Mouse (Mus musculus) hindbrain, postnatal 0 days (tissue): ENCODE measurements around the gene Arf1. TPM values are rescaled to one million over a fixed set of nuclear protein-coding genes. Genes with fewer than 3 reads are reported as not detected.

Source experiments
- ATAC-seq: fragments of 200-750 bp; cut with Nextera tagmentation; 2 replicates; pipeline ENCODE4 v1.8.0; 2017; ENCODE audit warnings: mild to moderate bottlenecking, moderate TSS enrichment, moderate library complexity
- DNase-seq: peaks from one replicate; pipeline ENCODE4 v3.0.0-alpha.2; 2015; ENCODE audit warnings: low spot score
- H3K27ac ChIP-seq: fragments of 300-500 bp; sonication (generic); 2 replicates; pipeline ENCODE4 v1.5.1; 2014; ENCODE audit warnings: mild to moderate bottlenecking
- H3K27me3 ChIP-seq: fragments of 300-500 bp; sonication (generic); 2 replicates; pipeline ENCODE4 v1.6.1; 2014; ENCODE audit warnings: low read length, mixed read lengths; ENCODE audit not compliant: insufficient read depth
- H3K36me3 ChIP-seq: fragments of 300-500 bp; sonication (generic); 2 replicates; pipeline ENCODE4 v1.6.1; 2014; ENCODE audit warnings: low read length, mixed read lengths; ENCODE audit not compliant: insufficient read depth
- H3K4me1 ChIP-seq: fragments of 300-500 bp; sonication (generic); 2 replicates; pipeline ENCODE4 v1.6.1; 2014; ENCODE audit warnings: antibody characterized with exemption, low read length, mixed read lengths; ENCODE audit not compliant: insufficient read depth
- H3K4me2 ChIP-seq: fragments of 300-500 bp; sonication (generic); 2 replicates; pipeline ENCODE4 v1.6.1; 2014; ENCODE audit warnings: low read depth, mild to moderate bottlenecking, low read length, moderate library complexity, mixed read lengths
- H3K4me3 ChIP-seq: fragments of 300-500 bp; sonication (generic); 2 replicates; pipeline ENCODE4 v1.5.1; 2014; ENCODE audit warnings: low read length
- H3K9ac ChIP-seq: fragments of 300-500 bp; sonication (generic); replicated peaks from 2 replicates; pipeline ENCODE4 v1.6.1; 2014; ENCODE audit warnings: mild to moderate bottlenecking, low read length, moderate library complexity, mixed read lengths
- H3K9me3 ChIP-seq: fragments of 300-500 bp; sonication (generic); 2 replicates; pipeline ENCODE4 v1.6.1; 2016; ENCODE audit warnings: low read length, mixed read lengths
- CTCF ChIP-seq: IDR thresholded peaks from 2 replicates; pipeline ENCODE4 v1.5.1; 2016; ENCODE audit warnings: antibody characterized with exemption, control low read depth, low read depth
- WGBS: fragments of 180-500 bp; shearing (Covaris S2); extraction: QIAGEN DNeasy Blood & Tissue Kit; methylation state at CpG from one replicate; pipeline ENCODE4 v1.1.7; 2014; 5-methylcytosine and 5-hydroxymethylcytosine counted together
- polyA plus RNA-seq: library from polyadenylated mRNA; unstranded; fragments of >200 nt; fragmentation: Nextera tagmentation; extraction: Ambion mirVana; gene quantifications from 2 replicates; pipeline ENCODE4 v1.2.1, GENCODE M21; 2015
- total RNA-seq: library from RNA; depleted of rRNA; stranded (reverse); fragments of >200 nt; gene quantifications from 2 replicates; pipeline ENCODE4 v1.2.3, GENCODE M21; 2014

Arf1 gene
- total and polyA plus RNA-seq, 2 experiments from 2014 or later, result 363 to 632 TPM

DNA sequence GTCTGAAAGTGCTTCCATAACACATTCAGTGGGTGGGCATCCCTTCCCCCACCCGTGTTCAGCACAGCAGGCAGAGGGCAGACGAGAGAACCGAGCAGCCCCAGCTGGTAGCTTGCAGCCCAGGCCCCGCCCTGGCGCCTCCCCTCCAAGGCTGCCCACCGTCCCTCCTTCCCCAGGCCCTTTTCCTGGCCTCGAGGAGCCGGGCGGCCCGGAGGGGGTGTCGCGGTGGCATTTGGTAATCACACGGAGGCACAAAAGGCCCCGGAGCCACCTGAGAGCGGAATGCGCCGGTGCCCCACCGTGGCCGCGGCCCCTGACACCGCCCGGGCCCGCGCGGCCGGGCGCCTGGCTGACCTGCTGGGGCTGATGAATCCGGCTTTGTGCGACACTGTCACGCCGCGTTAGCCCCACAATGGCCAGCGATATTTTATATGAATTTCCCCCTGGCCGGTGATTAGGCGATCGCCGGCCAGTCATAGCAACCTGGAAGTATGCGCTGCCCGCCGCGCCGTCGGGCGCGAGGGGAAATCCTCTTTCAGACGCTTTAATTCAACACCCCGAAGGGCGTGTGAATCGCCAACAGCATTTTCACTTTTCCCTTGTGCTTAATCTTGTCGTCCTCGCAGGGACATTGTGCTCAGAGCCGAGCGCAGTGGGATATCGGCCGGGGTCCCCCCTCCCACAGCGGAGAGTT lies 35.9 kb upstream of the Arf1 start:
- peak; percentile 93 for ATAC-seq
- peak overlapping the region; percentile 36; the same call in 1 of the 2 replicates for H3K27ac ChIP-seq
- under 1% methylated on average over 56 of the region's 56 CpGs for WGBS

DNA sequence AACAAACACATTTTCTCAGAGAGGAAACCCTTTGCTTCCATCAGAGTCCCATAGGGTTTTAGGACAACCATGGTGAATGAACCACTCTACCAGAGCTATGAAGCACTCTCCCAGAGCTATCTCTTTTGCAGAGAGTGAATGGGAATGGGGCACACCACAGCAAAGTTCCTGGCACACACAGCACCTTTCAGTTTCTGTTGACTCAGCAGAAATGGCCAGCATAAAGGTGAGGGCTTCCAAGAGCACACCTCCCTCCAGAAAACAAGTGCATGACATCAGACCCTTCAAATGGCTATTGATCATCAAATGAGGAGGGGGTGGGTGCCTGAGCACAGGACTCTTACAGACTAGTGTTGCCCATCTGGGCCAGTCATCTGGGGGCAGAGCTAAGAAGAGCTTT lies 34.2 kb upstream of the Arf1 start:
- Histone ChIP-seq H3K9ac (no peak overlapping the region), H3K9me3 (no peaks in the 10 kb centered on the region), H3K4me2 (no peak overlapping the region), H3K36me3 (no peaks in the 10 kb centered on the region), H3K4me1 (peaks cover 14% of the 10 kb centered on the region; the same call in 1 of the 2 replicates), H3K4me3 (no peak overlapping the region), H3K27ac (no peak overlapping the region), H3K27me3 (no peaks in the 10 kb centered on the region)
- no peak for TF ChIP-seq CTCF
- ATAC-seq, result no peak
- no peak for DNase-seq

More for the DNA sequence above, 35.9 kb upstream of the Arf1 start:
- TF ChIP-seq CTCF, result peak; percentile 62
- no peaks in the 10 kb centered on the region for H3K27me3 ChIP-seq
- H3K4me1 ChIP-seq, result peaks cover 14% of the 10 kb centered on the region; the same call in 1 of the 2 replicates
- peak overlapping the region; percentile 46 for H3K4me3 ChIP-seq
- no peaks in the 10 kb centered on the region for H3K9me3 ChIP-seq
- peak overlapping the region; percentile 64 for H3K9ac ChIP-seq
- H3K36me3 ChIP-seq, result no peaks in the 10 kb centered on the region
- H3K4me2 ChIP-seq, result peak overlapping the region; percentile 74
- DNase-seq, result peak; percentile 80

DNA sequence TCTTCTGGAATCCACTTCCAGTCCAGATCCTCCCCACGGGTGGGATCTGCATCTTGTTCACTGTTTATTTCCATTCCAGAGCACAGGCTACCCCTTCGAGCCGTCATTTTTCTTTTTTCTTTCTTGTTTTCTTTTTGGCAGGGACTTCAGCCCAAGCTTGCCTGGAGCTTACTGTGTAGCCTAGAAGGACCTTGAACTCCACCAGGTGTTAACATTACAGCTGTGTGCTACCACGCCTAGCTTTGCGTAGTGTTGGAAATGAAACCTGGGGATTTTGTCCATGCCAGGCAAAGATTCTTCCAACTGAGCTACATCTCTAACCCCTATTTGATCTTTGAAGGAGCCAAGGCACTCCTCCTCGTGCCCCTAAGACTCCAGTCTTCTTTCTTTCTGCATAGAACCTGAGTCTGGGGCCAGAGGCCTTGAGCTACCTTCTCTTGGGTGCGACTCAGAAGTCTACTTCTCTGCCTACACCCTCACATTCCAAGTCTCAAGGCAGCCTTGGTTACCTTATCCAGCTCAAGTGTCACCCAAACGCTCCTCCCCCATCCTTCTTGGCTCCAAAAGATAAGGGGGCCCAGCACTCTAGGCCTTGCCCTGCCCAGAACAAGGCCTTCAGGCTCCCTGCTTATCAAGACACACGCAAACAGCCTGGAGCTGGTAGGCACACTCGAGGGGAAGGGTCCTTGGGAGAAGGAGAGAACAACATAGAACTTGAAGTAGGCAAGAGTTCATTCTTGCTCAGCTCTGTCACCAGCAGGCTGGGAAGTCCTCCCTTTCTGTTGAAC lies 32.8 kb upstream of the Arf1 start:
- 87% methylated on average over 10 of the region's 10 CpGs for WGBS
- Histone ChIP-seq H3K36me3 (no peaks in the 10 kb centered on the region), H3K9me3 (no peaks in the 10 kb centered on the region), H3K9ac (no peak overlapping the region), H3K27ac (no peak overlapping the region), H3K4me2 (no peak overlapping the region), H3K27me3 (no peaks in the 10 kb centered on the region), H3K4me3 (no peak overlapping the region), H3K4me1 (peaks cover 14% of the 10 kb centered on the region; the same call in 1 of the 2 replicates)
- DNase-seq, result no peak
- ATAC-seq, result no peak
- no peak for TF ChIP-seq CTCF

DNA sequence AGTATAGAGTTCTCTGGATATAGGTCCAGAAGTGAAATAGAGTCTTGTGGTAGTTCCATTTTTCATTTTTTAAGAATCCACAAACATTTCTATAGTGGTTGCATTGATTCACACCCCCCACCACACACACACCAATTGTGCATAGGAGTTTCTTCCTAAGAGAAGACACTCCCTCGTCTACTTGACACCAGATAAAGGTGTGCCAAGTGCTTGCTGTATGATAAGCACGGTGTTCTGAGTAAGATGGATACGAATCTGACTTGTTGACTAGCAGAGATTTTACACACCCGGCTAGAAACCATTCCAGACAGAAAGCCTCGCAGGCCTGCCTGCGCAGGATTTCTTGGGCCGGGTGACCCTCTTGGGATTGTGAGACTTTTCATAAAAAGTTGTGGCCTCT lies 31.6 kb upstream of the Arf1 start:
- no peak for TF ChIP-seq CTCF
- ATAC-seq (no peak), DNase-seq (no peak)
- Histone ChIP-seq H3K4me1 (peaks cover 13% of the 10 kb centered on the region; the same call in 1 of the 2 replicates), H3K27me3 (no peaks in the 10 kb centered on the region), H3K4me3 (no peak overlapping the region), H3K9me3 (no peaks in the 10 kb centered on the region), H3K27ac (no peak overlapping the region), H3K9ac (no peak overlapping the region), H3K4me2 (no peak overlapping the region), H3K36me3 (no peaks in the 10 kb centered on the region)
- WGBS, result 87% methylated on average over 7 of the region's 7 CpGs

DNA sequence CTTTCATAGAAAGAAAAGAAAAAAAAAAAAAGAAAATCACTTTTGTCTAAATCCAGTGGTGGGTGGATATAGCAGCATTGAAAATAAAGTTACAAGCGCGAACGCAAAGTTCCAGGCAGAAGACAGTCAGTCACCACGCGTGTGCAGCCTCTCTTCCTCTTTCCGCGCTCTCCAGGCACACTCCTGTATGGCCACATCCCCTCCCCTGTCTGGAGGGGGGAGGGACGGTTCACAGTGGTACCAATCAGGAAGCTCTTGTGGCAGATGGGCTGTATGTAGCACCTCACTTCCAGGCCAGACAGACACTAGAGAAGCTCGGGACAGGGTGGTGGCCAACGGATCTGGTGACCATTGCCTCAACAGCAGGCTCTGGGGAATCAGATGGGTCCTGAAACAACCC lies 20.0 kb upstream of the Arf1 start:
- H3K9me3 ChIP-seq, result no peaks in the 10 kb centered on the region
- H3K27me3 ChIP-seq, result no peaks in the 10 kb centered on the region
- 74% methylated on average over 10 of the region's 10 CpGs for WGBS
- H3K27ac ChIP-seq, result no peak overlapping the region
- H3K4me1 ChIP-seq, result no peaks in the 10 kb centered on the region
- no peak overlapping the region for H3K4me3 ChIP-seq
- H3K4me2 ChIP-seq, result no peak overlapping the region
- no peak for ATAC-seq
- DNase-seq, result no peak
- no peak for TF ChIP-seq CTCF
- no peaks in the 10 kb centered on the region for H3K36me3 ChIP-seq
- H3K9ac ChIP-seq, result no peak overlapping the region

DNA sequence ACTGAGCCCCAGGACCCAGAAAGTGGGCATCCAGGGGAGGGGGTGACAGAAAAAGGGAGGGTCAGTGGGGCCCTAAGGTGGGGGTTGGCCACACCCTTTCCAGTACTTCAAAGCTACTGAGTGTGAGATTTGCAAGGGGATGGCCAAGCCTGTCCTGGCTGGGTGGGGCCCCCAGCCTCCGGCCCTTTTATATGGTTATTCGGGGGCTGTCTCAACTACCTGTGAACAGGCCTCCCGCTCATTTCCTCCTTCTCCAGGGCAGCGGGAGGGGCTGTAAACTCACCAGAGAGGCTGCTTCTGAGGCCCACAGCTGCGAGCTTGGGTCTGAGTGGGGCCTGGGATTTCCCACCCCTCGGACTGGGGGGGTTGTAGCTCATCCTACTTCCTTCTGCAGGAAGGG lies 15.8 kb upstream of the Arf1 start:
- Histone ChIP-seq H3K27ac (no peak overlapping the region), H3K4me2 (no peak overlapping the region), H3K36me3 (no peaks in the 10 kb centered on the region), H3K4me3 (no peak overlapping the region), H3K9ac (no peak overlapping the region), H3K4me1 (peaks cover 4% of the 10 kb centered on the region), H3K27me3 (no peaks in the 10 kb centered on the region), H3K9me3 (no peaks in the 10 kb centered on the region)
- no peak for ATAC-seq
- no peak for DNase-seq
- 67% methylated on average over 6 of the region's 6 CpGs for WGBS
- no peak for TF ChIP-seq CTCF

DNA sequence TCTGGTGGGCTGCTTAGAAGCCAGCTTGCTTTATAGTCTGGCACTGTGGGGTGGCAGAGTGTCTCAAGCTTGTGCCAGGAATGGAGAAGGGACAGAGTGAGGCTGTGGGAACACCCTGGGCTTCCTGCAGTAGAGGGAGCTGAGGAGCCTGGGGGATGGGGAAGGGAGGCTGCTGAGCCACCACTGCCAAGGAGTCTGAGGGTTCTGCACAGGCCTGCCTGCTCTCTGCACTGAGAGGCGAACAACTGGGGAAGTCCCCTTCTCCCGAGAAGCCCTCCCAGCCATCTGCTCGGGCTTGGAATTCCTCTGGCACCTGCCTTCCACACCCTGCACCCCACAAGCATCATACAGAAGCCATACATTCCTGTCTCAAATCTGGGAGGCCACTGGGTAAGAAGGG lies 13.8 kb upstream of the Arf1 start:
- H3K9me3 ChIP-seq, result no peaks in the 10 kb centered on the region
- H3K27ac ChIP-seq, result no peak overlapping the region
- H3K9ac ChIP-seq, result no peak overlapping the region
- WGBS, result 33% methylated on average over 3 of the region's 3 CpGs
- no peak overlapping the region for H3K4me3 ChIP-seq
- no peak overlapping the region for H3K4me2 ChIP-seq
- DNase-seq (no peak), ATAC-seq (no peak)
- peak; percentile 17; the same call in 1 of the 2 replicates for TF ChIP-seq CTCF
- no peaks in the 10 kb centered on the region for H3K27me3 ChIP-seq
- H3K36me3 ChIP-seq, result no peaks in the 10 kb centered on the region
- H3K4me1 ChIP-seq, result peaks cover 7% of the 10 kb centered on the region
